Mouse (Mus musculus) brain, embryonic 18.5 days (tissue): ENCODE results near the gene Etnk1.
A peak's percentile ranks its signal among the peaks of the same experiment; 100 is the strongest.
"Not testable (repeated sequence)": the region's sequence is repeated elsewhere in the genome, so short reads cannot be mapped to it uniquely, and the experiment has no call there.

ENCODE experiments used
- DNase-seq: peaks from one replicate; pipeline ENCODE4 v3.0.0-alpha.2; 2012; ENCODE audit warnings: low read depth, low spot score

Etnk1 gene

GRCm38 (mm10) chr6:143166452-143167357 is at the start of gene Etnk1:
Gene Etnk1, plus strand, starts transcription at chr6:143167221.
- DNase-seq = peak; percentile 94

GRCm38 (mm10) chr6:143119325-143119724 is 47.7 kb upstream of the Etnk1 start:
- no peak for DNase-seq

GRCm38 (mm10) chr6:143125721-143126120 is 41.3 kb upstream of the Etnk1 start:
- DNase-seq = no peak

- no peak for DNase-seq
Measured at GRCm38 (mm10) chr6:143129466-143129865, 37.6 kb upstream of the Etnk1 start.

- no peak for DNase-seq
Measured at GRCm38 (mm10) chr6:143129952-143130351, 37.1 kb upstream of the Etnk1 start.

GRCm38 (mm10) chr6:143130411-143130810 is 36.6 kb upstream of the Etnk1 start:
- DNase-seq = no peak

- DNase-seq = no peak
Measured at GRCm38 (mm10) chr6:143131895-143132652, 34.9 kb upstream of the Etnk1 start.

GRCm38 (mm10) chr6:143133150-143133549 is 33.9 kb upstream of the Etnk1 start:
- DNase-seq = no peak

- no peak for DNase-seq
Measured at GRCm38 (mm10) chr6:143135097-143135496, 31.9 kb upstream of the Etnk1 start.

- DNase-seq = no peak
Measured at GRCm38 (mm10) chr6:143136688-143137087, 30.3 kb upstream of the Etnk1 start.

GRCm38 (mm10) chr6:143137341-143137740 is 29.7 kb upstream of the Etnk1 start:
- DNase-seq = no peak

- no peak for DNase-seq
Measured at GRCm38 (mm10) chr6:143139417-143139816, 27.6 kb upstream of the Etnk1 start.

- no peak for DNase-seq
Measured at GRCm38 (mm10) chr6:143140884-143141283, 26.1 kb upstream of the Etnk1 start.

GRCm38 (mm10) chr6:143141624-143142592 is 25.1 kb upstream of the Etnk1 start:
- DNase-seq = not testable (repeated sequence)

- no peak for DNase-seq
Measured at GRCm38 (mm10) chr6:143142861-143143260, 24.2 kb upstream of the Etnk1 start.

GRCm38 (mm10) chr6:143143321-143143720 is 23.7 kb upstream of the Etnk1 start:
- no peak for DNase-seq

- DNase-seq = no peak
Measured at GRCm38 (mm10) chr6:143143775-143144273, 23.2 kb upstream of the Etnk1 start.

- DNase-seq = no peak
Measured at GRCm38 (mm10) chr6:143144556-143144955, 22.5 kb upstream of the Etnk1 start.

- DNase-seq = no peak
Measured at GRCm38 (mm10) chr6:143145051-143145450, 22.0 kb upstream of the Etnk1 start.

- DNase-seq = no peak
Measured at GRCm38 (mm10) chr6:143146756-143147155, 20.3 kb upstream of the Etnk1 start.

GRCm38 (mm10) chr6:143148868-143149267 is 18.2 kb upstream of the Etnk1 start:
- DNase-seq = no peak
